Mouse (Mus musculus): ENCODE measurements around the gene Grm1.

Grm1 gene

DNA sequence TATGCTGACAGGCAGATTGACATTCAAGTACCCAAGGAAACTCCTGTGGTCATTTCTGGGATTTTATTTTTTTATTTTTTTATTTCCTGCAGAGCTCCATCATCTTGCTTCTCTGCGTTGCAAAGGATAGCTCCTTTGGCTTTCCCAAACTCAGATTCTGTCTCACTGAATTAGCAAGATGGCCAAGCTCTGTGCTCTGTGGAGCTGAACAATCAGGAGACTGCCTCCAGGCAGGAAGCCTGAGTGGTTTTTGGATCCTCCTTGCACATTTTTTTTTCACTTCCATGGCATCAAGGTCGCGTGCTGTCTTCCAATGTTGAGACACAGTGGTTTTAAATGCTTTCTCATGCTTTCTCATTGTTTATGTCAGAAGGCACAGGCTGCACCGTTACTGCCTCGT, 347.6 kb downstream of the Grm1 start:
- DNase-seq (ENCODE audit: extremely low read depth, low read depth): no peak

DNA sequence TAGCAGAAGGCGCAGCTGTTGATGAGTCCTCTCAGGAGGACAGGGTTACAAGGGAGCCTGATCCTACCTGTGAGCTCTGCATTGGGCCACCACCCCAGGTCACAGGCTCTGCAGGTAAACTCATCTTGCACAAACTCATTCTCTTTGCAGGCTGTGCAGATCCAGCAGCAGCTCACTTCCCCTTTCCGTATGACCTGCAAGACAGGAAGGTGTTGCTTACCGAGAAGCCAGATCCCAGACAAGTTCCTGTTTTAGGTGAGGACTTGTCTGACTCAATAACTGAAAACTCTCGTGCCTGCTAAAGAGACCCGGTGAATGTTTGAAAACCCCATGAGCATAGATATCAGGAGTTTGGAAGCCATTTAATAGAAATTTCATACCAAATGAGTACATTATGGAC, 349.1 kb downstream of the Grm1 start:
- DNase-seq (ENCODE audit: extremely low read depth, low read depth): peak; percentile 47

DNA sequence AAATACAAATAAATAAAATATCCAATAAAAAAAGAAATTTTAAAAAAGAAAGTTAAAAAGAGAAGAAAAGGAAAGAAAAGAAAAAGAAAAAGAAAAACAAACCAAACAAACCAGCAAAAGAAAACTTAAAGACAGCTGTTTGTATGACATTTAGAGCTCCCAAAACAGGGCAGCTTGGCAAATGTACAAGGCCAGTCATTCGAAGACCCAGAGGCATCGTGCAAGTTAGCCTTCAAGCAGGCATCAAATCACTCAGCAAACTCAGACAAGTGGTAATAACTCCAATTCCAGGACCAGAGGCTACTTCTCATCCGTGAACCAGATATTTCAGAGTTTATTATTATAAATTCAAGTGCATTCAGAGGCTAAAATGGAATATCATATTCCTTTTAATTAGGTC, 355.7 kb downstream of the Grm1 start:
- DNase-seq (ENCODE audit: extremely low read depth, low read depth): no peak

DNA sequence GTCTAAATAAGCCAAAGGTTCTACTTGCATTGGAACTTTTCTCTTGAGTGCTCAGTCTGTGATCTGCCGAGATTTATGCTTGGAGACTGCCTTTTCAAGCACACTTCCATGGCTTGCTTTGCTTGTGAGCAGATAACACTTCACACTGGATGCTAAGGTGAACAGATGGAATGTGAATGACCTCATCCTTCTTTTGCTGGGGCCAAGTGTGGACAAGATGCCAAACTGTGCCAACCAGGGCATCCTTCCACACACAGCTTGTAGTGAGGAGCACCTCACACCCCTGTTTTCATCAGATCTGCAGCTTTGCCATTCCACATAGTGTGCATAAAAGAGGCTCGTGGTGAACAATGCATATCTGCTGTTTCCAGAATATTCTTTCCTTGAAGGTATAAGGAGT, 371.3 kb downstream of the Grm1 start:
- no peak for DNase-seq (ENCODE audit: extremely low read depth, low read depth)

DNA sequence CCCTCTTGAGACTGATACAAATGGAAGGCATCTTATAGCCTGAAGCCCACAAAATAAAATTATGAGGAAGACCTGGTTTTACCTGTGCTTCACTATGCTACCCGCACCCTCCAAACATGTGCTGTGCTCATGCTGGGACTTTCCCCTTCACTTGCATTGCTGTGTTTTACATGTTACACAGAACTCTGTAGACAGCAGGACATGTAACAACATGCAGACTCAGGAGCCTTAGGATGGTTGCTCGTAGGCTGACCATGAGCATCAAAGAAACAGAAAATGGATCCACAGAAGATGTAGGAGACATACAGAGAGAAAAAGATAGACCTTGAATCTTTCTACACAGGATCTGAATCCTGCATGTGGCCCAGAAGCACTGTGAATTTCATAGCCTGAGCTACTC, 371.8 kb downstream of the Grm1 start:
- DNase-seq (ENCODE audit: extremely low read depth, low read depth): no peak

DNA sequence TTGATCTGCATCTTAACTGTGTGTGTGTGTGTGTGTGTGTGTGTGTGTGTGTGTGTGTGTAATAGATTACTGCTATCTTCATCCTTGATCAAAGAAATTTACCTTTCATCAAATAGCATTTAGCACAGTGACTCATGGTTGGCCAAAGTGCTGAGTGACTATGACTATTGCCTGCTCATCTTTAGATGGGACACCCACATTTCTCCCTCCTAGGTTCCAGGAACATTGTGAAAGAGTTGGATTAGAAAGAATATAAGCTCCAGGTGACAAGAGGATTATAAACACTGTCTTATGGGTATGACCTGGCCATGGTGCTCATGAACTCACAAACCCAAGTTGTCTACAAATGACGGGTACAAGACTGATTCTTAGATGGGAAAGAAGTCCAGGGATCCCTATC, 374.1 kb downstream of the Grm1 start:
- DNase-seq (ENCODE audit: extremely low read depth, low read depth): no peak

DNA sequence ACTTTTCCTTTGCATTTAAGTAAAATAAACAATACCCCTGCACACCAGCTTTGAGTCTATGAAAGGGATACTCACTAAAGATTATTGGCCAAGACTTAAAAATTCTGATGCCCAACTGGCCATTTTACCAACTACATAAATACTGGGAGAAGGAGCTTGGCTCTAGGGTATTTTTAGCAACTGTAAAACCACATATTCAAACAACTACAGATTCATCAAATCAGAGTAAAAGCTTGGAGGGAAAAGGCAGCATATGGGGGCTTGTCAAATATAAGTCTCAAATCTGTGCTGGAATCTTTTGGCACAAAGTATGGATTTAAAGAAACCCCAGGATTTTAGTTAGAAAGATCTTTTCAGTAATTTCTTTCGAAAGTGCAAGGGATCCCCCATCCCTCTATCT, 380.8 kb downstream of the Grm1 start:
- no peak for DNase-seq (ENCODE audit: extremely low read depth, low read depth)

DNA sequence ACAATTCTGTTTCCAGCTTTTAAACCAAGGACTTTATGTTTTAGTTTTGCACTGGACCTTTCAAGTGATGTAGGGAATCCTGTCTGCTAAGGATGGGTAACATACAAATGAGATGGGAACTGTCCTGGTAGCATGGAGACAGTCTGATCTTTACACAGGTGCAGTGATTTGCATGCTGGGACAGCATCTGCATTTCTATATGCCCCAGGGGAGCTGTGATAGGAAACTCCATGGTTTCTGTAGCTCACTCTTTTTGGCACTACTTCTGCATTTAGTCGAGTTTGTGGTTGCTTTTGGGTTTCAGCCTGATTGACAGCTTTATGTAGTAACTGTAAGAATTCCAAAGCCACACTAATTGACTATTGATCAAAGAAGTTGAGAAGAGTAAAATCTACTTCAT, 381.3 kb downstream of the Grm1 start:
- DNase-seq (ENCODE audit: extremely low read depth, low read depth): no peak

DNA sequence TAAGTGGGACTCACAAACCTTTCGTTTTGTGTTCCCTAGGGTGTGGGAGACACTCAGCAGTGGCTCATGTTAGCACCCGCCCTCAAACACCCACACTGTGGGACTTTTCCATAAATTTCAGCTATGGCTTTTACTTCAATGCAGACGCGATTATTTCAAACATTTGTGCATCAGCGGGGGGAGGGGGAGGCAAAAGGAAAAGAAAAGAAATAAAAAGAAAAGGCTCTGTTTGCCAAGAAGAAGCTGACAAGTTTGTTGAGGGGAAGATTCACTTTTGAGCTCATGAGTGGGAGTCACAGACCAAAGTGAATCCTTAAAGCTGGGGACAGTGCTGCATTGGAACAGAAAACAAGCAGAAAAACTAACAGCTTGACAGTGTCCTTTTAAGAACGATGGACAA, 384.7 kb downstream of the Grm1 start:
- no peak for DNase-seq (ENCODE audit: extremely low read depth, low read depth)

DNA sequence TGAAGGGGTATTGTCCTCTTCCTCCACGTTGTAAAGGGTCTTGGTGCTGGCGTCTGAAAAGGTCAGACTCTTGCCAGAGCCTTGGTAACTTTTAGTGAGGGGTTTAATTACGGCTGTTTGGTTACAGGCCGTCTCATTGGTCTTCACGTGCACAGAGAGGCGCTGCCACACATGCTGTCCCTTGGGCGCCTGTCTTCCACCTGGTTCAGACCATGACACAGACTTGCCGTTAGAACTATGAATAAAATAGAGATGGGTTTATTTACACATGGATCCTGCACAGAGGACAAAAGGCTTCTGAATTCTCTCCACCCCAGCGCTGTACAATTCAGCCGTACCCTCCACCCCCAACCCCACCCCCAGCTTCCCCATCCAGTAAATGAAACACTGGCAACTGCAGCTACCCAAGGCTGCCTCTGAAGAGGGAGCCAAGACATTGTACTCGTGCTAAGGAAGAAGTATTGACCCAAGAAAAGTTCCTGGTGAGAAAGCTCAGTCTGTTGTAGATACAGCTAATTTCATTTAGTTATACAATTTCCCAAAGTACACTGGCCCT, 392.4 kb downstream of the Grm1 start:
- no peak for DNase-seq (ENCODE audit: extremely low read depth, low read depth)

DNA sequence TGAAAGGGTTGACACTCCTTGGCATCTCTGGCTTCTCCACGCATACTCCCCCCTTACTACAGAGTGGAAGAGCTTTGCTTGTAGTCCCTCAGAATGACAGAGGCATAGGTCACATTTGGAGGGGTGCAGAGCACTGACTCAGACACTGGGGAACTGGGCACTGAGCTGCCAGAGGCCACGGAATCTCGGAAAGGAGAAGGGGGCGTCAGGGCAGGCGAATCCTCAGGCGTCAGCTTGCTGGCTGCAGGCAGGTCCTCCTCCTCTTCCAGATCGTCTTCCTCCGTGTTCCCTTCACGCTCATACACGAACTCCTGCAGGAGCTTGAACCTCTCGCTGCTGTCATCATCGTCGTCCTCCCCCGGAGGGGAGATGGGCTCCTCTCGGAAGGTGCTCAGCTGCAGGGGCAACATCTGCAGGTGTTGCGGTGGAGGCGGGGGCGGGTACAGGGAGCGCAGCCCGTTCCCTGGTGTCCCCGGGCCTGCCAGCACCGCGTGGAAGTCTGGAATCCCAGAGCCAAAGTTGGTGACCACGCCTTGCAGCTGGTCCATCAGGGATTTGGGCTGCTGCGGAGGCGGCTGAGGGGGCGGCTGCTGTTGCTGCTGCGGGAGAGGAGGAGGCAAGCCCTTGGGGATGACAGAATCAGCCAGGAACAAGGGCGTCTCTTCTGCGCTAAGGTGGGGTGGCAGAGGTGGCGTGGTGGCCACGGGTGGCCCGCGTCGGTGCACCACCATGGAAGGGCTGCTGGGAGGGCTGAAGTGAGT, 393.1 kb downstream of the Grm1 start:
- no peak for DNase-seq (ENCODE audit: extremely low read depth, low read depth)

DNA sequence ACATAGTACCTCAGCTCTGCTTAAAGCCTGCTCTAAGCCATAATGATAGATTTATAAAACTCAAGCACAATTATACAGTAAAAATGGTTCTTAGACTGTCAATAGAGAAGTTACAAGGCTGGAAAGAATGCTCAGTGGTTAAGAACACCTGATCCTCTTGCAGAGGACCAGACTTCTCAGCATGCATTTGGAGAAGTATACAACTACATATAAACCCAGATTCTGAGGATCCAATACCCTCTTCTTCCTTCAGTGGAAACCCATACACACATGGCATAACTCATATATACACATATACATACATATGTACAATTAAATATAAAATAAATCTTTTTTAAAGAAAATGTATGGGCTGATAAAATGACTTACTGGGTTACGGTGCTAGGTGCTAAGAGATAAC, 401.1 kb downstream of the Grm1 start, which contains the start of gene Gm10944:
Gene Gm10944, plus strand, starts transcription at position 301 of the 400 bp plus-strand sequence.
- DNase-seq (ENCODE audit: extremely low read depth, low read depth): no peak

DNA sequence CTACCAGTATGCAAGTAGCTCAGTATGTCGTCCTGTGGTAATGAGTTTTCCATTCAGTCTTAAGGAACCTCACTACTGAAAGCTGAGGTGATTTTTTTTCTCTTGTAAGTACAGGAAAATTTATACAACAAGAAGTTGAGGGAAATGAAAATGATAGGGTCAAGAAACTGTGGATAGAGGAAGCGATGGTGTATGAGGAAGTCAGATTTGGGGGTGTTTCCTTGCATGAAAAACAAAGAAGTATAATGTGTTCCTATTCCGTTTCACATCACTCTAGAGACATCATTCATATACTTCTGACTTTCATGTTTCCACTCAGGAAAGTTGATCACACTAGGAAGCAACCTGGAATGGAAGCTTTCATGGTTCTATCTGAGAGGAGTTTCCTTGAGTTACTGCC, 422.2 kb downstream of the Grm1 start:
- no peak for DNase-seq (ENCODE audit: extremely low read depth, low read depth)

DNA sequence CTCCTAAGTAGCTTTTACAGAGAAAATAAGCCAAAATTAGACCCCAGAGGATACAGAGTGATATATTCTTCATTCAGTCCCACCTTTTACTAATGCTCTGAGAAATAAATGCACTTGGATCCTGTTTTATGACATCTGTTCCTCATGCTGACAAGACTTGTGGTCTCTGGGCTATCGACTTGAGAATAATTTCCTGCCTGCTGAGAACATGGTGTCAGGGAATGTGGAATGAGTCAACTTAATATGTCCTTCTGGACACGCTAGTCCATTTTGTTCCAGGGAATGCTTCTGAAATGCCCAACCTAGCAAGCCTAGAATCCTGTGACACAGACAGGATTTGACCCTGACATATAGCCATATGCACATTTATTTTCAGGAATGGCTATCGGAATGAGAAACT, 423.0 kb downstream of the Grm1 start:
- DNase-seq (ENCODE audit: extremely low read depth, low read depth): no peak

DNA sequence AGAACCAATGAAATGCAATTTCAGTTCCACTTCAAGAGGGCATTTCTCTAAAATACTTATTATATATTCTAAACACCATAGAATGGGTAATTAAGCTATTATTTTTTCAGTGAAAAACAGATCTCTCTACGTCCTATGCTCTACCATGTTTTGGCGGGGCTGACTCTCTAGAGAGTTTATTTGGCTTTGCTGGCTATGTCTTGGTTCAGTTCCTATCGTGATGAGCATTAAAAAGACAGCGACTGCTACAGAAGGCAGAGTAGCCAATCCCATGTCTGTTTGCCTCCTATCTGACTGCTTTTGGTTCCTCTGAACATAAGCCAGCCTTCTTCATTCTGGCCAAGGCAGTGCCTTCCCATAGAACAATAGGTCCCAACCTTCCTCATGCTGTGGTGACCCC, 425.5 kb downstream of the Grm1 start:
- no peak for DNase-seq (ENCODE audit: extremely low read depth, low read depth)

DNA sequence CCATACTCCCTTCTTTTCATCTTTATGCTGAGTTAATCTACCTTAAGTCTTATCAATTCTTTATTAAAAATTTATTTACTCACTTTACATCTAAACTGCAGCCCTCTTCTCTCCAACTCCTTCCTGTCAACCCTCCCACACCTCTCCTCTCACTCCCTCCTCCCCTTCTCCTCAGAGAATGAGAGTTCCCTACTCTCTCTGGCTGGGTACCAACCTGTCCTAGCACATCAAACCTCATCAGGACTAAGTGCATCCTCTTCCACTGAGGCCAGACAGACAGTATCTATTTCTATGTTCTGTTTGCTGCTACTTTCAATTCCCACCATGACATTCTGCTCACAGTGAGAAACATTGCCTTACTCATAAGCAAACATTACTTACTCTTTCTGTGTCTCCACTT, 426.2 kb downstream of the Grm1 start:
- DNase-seq (ENCODE audit: extremely low read depth, low read depth): no peak
